Mouse (Mus musculus): ENCODE results near the gene Tom1l2. TPM values are rescaled to one million over a fixed set of nuclear protein-coding genes. Genes with fewer than 3 reads are reported as not detected.

The Tom1l2 gene
- polyA plus RNA-seq, 1 experiment from 2014 or later, result 71.4 TPM

GRCm38 (mm10) chr11:60220291-60220804, 132.4 kb downstream of the Tom1l2 start:
- no peaks in the 10 kb centered on the region for H3K27me3 ChIP-seq
- H3K4me2 ChIP-seq, result peak overlapping the region; percentile 68
- H3K9ac ChIP-seq, result peak overlapping the region; percentile 46
- WGBS, result under 1% methylated on average over 46 of the region's 46 CpGs
- H3K36me3 ChIP-seq, result no peaks in the 10 kb centered on the region
- ATAC-seq (ENCODE audit: low FRiP score, low read depth), result peak; percentile 81
- H3K27ac ChIP-seq (replicated peaks), result peak overlapping the region; percentile 61
- no peaks in the 10 kb centered on the region for H3K9me3 ChIP-seq
- H3K4me1 ChIP-seq (replicated peaks), result peaks cover 32% of the 10 kb centered on the region
- H3K4me3 ChIP-seq, result peak overlapping the region; percentile 56

- no peak for ATAC-seq (ENCODE audit: low FRiP score, low read depth)
- Histone ChIP-seq H3K27ac (replicated peaks) (no peak overlapping the region), H3K9me3 (no peaks in the 10 kb centered on the region), H3K9ac (peak overlapping the region; percentile 46), H3K27me3 (no peaks in the 10 kb centered on the region), H3K4me2 (peak overlapping the region; percentile 68), H3K4me1 (replicated peaks) (peaks cover 32% of the 10 kb centered on the region), H3K36me3 (no peaks in the 10 kb centered on the region), H3K4me3 (peak overlapping the region; percentile 56)
- WGBS, result 47% methylated on average over 8 of the region's 8 CpGs
Measured at GRCm38 (mm10) chr11:60219609-60220008, 133.1 kb downstream of the Tom1l2 start.

- WGBS, result 91% methylated on average over 7 of the region's 7 CpGs
- H3K4me2 ChIP-seq, result no peak overlapping the region
- H3K27me3 ChIP-seq, result no peaks in the 10 kb centered on the region
- no peak overlapping the region for H3K9ac ChIP-seq
- no peak overlapping the region for H3K27ac ChIP-seq (replicated peaks)
- peaks cover 23% of the 10 kb centered on the region for H3K4me1 ChIP-seq (replicated peaks)
- no peaks in the 10 kb centered on the region for H3K36me3 ChIP-seq
- H3K9me3 ChIP-seq, result no peaks in the 10 kb centered on the region
- no peak overlapping the region for H3K4me3 ChIP-seq
- ATAC-seq (ENCODE audit: low FRiP score, low read depth), result no peak
Measured at GRCm38 (mm10) chr11:60217467-60217866, 135.2 kb downstream of the Tom1l2 start.

- whole genome bisulfite sequencing, result 76% methylated on average over 1 of the region's 1 CpGs
- no peak overlapping the region for H3K4me2 ChIP-seq
- H3K9ac ChIP-seq, result no peak overlapping the region
- no peaks in the 10 kb centered on the region for H3K27me3 ChIP-seq
- ATAC-seq (ENCODE audit: low FRiP score, low read depth), result no peak
- H3K4me1 ChIP-seq (replicated peaks), result peaks cover 23% of the 10 kb centered on the region
- H3K27ac ChIP-seq (replicated peaks), result no peak overlapping the region
- no peaks in the 10 kb centered on the region for H3K36me3 ChIP-seq
- H3K9me3 ChIP-seq, result no peaks in the 10 kb centered on the region
- no peak overlapping the region for H3K4me3 ChIP-seq
Measured at GRCm38 (mm10) chr11:60216671-60217070, 136.0 kb downstream of the Tom1l2 start.

GRCm38 (mm10) chr11:60213266-60213665, 139.4 kb downstream of the Tom1l2 start:
- no peak overlapping the region for H3K4me2 ChIP-seq
- H3K27me3 ChIP-seq, result no peaks in the 10 kb centered on the region
- H3K27ac ChIP-seq (replicated peaks), result no peak overlapping the region
- no peaks in the 10 kb centered on the region for H3K9me3 ChIP-seq
- 59% methylated on average over 6 of the region's 6 CpGs for whole genome bisulfite sequencing
- H3K4me1 ChIP-seq (replicated peaks), result peaks cover 40% of the 10 kb centered on the region
- H3K36me3 ChIP-seq, result no peaks in the 10 kb centered on the region
- H3K4me3 ChIP-seq, result no peak overlapping the region
- no peak overlapping the region for H3K9ac ChIP-seq
- no peak for ATAC-seq (ENCODE audit: low FRiP score, low read depth)

- no peak overlapping the region for H3K4me3 ChIP-seq
- no peak overlapping the region for H3K27ac ChIP-seq (replicated peaks)
- H3K9ac ChIP-seq, result no peak overlapping the region
- no peak for ATAC-seq (ENCODE audit: low FRiP score, low read depth)
- H3K9me3 ChIP-seq, result no peaks in the 10 kb centered on the region
- no peaks in the 10 kb centered on the region for H3K36me3 ChIP-seq
- 64% methylated on average over 12 of the region's 12 CpGs for WGBS
- H3K27me3 ChIP-seq, result no peaks in the 10 kb centered on the region
- no peak overlapping the region for H3K4me2 ChIP-seq
- H3K4me1 ChIP-seq (replicated peaks), result peaks cover 55% of the 10 kb centered on the region
Measured at GRCm38 (mm10) chr11:60211761-60212160, 140.9 kb downstream of the Tom1l2 start.

GRCm38 (mm10) chr11:60211152-60211551, 141.6 kb downstream of the Tom1l2 start:
- ATAC-seq (ENCODE audit: low FRiP score, low read depth), result no peak
- Histone ChIP-seq H3K4me1 (replicated peaks) (peaks cover 61% of the 10 kb centered on the region), H3K9me3 (no peaks in the 10 kb centered on the region), H3K9ac (no peak overlapping the region), H3K27ac (replicated peaks) (peak overlapping the region; percentile 74; the same call in 1 of the 2 replicates), H3K4me2 (0 out of 2 replicates have a peak overlapping the region, but pooled peaks have one; percentile 62), H3K36me3 (no peaks in the 10 kb centered on the region), H3K4me3 (no peak overlapping the region), H3K27me3 (no peaks in the 10 kb centered on the region)
- WGBS, result 45% methylated on average over 3 of the region's 3 CpGs

GRCm38 (mm10) chr11:60210305-60210724, 142.4 kb downstream of the Tom1l2 start:
- peak; percentile 78 for ATAC-seq (ENCODE audit: low FRiP score, low read depth)
- H3K9me3 ChIP-seq, result no peaks in the 10 kb centered on the region
- H3K27me3 ChIP-seq, result no peaks in the 10 kb centered on the region
- H3K4me3 ChIP-seq, result peak overlapping the region; percentile 42
- under 1% methylated on average over 47 of the region's 47 CpGs for WGBS
- peaks cover 1% of the 10 kb centered on the region; the same call in 1 of the 2 replicates for H3K36me3 ChIP-seq
- H3K27ac ChIP-seq (replicated peaks), result peak overlapping the region; percentile 74
- H3K4me1 ChIP-seq (replicated peaks), result peaks cover 69% of the 10 kb centered on the region
- H3K4me2 ChIP-seq, result peak overlapping the region; percentile 62
- H3K9ac ChIP-seq, result peak overlapping the region; percentile 32

GRCm38 (mm10) chr11:60209933-60210249, 142.8 kb downstream of the Tom1l2 start:
- no peaks in the 10 kb centered on the region for H3K27me3 ChIP-seq
- H3K4me2 ChIP-seq, result peak overlapping the region; percentile 62
- ATAC-seq (ENCODE audit: low FRiP score, low read depth), result no peak
- H3K9me3 ChIP-seq, result no peaks in the 10 kb centered on the region
- 2% methylated on average over 2 of the region's 2 CpGs for WGBS
- H3K27ac ChIP-seq (replicated peaks), result peak overlapping the region; percentile 74
- H3K4me3 ChIP-seq, result peak overlapping the region; percentile 42
- H3K36me3 ChIP-seq, result peaks cover 4% of the 10 kb centered on the region; the same call in 1 of the 2 replicates
- peaks cover 71% of the 10 kb centered on the region for H3K4me1 ChIP-seq (replicated peaks)
- H3K9ac ChIP-seq, result peak overlapping the region; percentile 32

- 30% methylated on average over 7 of the region's 7 CpGs for WGBS
- peaks cover 5% of the 10 kb centered on the region; the same call in 1 of the 2 replicates for H3K36me3 ChIP-seq
- H3K9ac ChIP-seq, result peak overlapping the region; percentile 32
- H3K4me2 ChIP-seq, result peak overlapping the region; percentile 62
- H3K27ac ChIP-seq (replicated peaks), result peak overlapping the region; percentile 74
- no peaks in the 10 kb centered on the region for H3K9me3 ChIP-seq
- peak; percentile 71 for ATAC-seq (ENCODE audit: low FRiP score, low read depth)
- H3K27me3 ChIP-seq, result no peaks in the 10 kb centered on the region
- peaks cover 71% of the 10 kb centered on the region for H3K4me1 ChIP-seq (replicated peaks)
- H3K4me3 ChIP-seq, result peak overlapping the region; percentile 42
Measured at GRCm38 (mm10) chr11:60209217-60209932, 143.3 kb downstream of the Tom1l2 start.

GRCm38 (mm10) chr11:60208712-60209111, 144.0 kb downstream of the Tom1l2 start:
- H3K36me3 ChIP-seq, result peaks cover 10% of the 10 kb centered on the region; the same call in 1 of the 2 replicates
- no peaks in the 10 kb centered on the region for H3K9me3 ChIP-seq
- WGBS, result 41% methylated on average over 4 of the region's 4 CpGs
- H3K9ac ChIP-seq, result peak overlapping the region; percentile 32
- no peaks in the 10 kb centered on the region for H3K27me3 ChIP-seq
- peak overlapping the region; percentile 62 for H3K4me2 ChIP-seq
- H3K27ac ChIP-seq (replicated peaks), result peak overlapping the region; percentile 74
- ATAC-seq (ENCODE audit: low FRiP score, low read depth), result 0 out of 2 replicates have a peak, but pooled peaks have one; percentile 1
- peaks cover 71% of the 10 kb centered on the region for H3K4me1 ChIP-seq (replicated peaks)
- peak overlapping the region; percentile 42 for H3K4me3 ChIP-seq

GRCm38 (mm10) chr11:60208201-60208600, 144.5 kb downstream of the Tom1l2 start:
- Histone ChIP-seq H3K4me2 (peak overlapping the region; percentile 62), H3K36me3 (peaks cover 12% of the 10 kb centered on the region; the same call in 1 of the 2 replicates), H3K9me3 (no peaks in the 10 kb centered on the region), H3K27ac (replicated peaks) (peak overlapping the region; percentile 74), H3K27me3 (no peaks in the 10 kb centered on the region), H3K4me1 (replicated peaks) (peaks cover 76% of the 10 kb centered on the region), H3K4me3 (peak overlapping the region; percentile 42), H3K9ac (peak overlapping the region; percentile 32; the same call in 1 of the 2 replicates)
- ATAC-seq (ENCODE audit: low FRiP score, low read depth), result no peak
- WGBS, result 60% methylated on average over 6 of the region's 6 CpGs

Measured in hindbrain, embryonic 15.5 days (tissue).